10 mouse cellular contexts compared by ENCODE assay signal in genomic region chr2:38647201-38647606, GRCm38 (mm10). TPM values are rescaled to one million over a fixed set of nuclear protein-coding genes. Genes with fewer than 3 reads are reported as not detected.
A peak's percentile ranks its signal among the peaks of the same experiment; 100 is the strongest.
DNase-seq lines count a peak whose midpoint lies in the region; ATAC-seq lines count a peak whose summit lies in the region.
"Had no signal": no experiment of that assay in that cellular context is flagged by ENCODE, and none has a peak within 500 bp of the region (broad histone marks: within the 10 kb centered on the region; RNA-seq: fewer than 3 reads in every experiment).

No protein-coding gene starts in this region.

- ATAC-seq in midbrain, embryonic 14.5 days (ENCODE audit: low FRiP score, low TSS enrichment): peak; percentile 52

- no peaks in the 10 kb centered on the region for H3K27me3 ChIP-seq in midbrain, embryonic 14.5 days (ENCODE audit: control insufficient read depth, insufficient read depth, low read length)

- no peak overlapping the region for H3K9ac ChIP-seq in midbrain, embryonic 14.5 days (replicated peaks; ENCODE audit: low read length)
- H3K9ac ChIP-seq: heart, embryonic 13.5 days had no signal

- H3K4me1 ChIP-seq in midbrain, embryonic 14.5 days (ENCODE audit: control insufficient read depth, insufficient read depth, low read length): peaks cover 24% of the 10 kb centered on the region

- WGBS in midbrain, embryonic 14.5 days: 59% methylated on average over 8 of the region's 8 CpGs

- peak overlapping the region; percentile 72 for H3K27ac ChIP-seq in midbrain, embryonic 14.5 days (replicated peaks; ENCODE audit: low read depth, low read length)
- H3K27ac ChIP-seq: heart, embryonic 13.5 days; macrophage had no signal

- H3K9me3 ChIP-seq in midbrain, embryonic 14.5 days (ENCODE audit: control insufficient read depth, low read length): no peaks in the 10 kb centered on the region
- H3K9me3 ChIP-seq: heart, embryonic 13.5 days had no signal

- peaks cover under 1% of the 10 kb centered on the region; the same call in 1 of the 2 replicates for H3K36me3 ChIP-seq in midbrain, embryonic 14.5 days (ENCODE audit: control insufficient read depth, insufficient read depth, low read length)

- DNase-seq in frontal cortex, postnatal 10 days (ENCODE audit: low spot score in 2 of 2): peak; percentile 27 to 41
- no peak for DNase-seq in frontal cortex, postnatal 25 days (ENCODE audit: low spot score in 2 of 2)
- peak; percentile 31 for DNase-seq in cerebellum, adult 11 months
- peak; percentile 16 to 34 for DNase-seq in frontal cortex, postnatal 36 days (ENCODE audit: low spot score in 2 of 2)
- peak; percentile 85 for DNase-seq in midbrain, embryonic 14.5 days
- no peak for DNase-seq in lung, adult 18-20 months
- no peak for DNase-seq in spleen, adult 18-20 months
- no peak for DNase-seq in gastrocnemius, postnatal 25 days

- 0 out of 2 replicates have a peak overlapping the region, but pooled peaks have one; percentile 2 for H3K4me2 ChIP-seq in midbrain, embryonic 14.5 days (ENCODE audit: low read length)
- H3K4me2 ChIP-seq: heart, embryonic 13.5 days had no signal

- no peak overlapping the region for H3K4me3 ChIP-seq in midbrain, embryonic 14.5 days (replicated peaks; ENCODE audit: low read depth, low read length)
- H3K4me3 ChIP-seq: heart, embryonic 13.5 days had no signal

RNA-seq across cellular contexts. Expression of gene Psmb7, which starts 3.3 kb away (rescaled TPM):
- polyA plus RNA-seq in midbrain, embryonic 14.5 days (2014; fragmentation: Nextera tagmentation; extraction: Ambion mirVana): 282 and 322 TPM in 2 replicates
- total RNA-seq in gastrocnemius, postnatal 25 days (2021): 100 to 1,000 TPM; 281 to 289 TPM

Comparison
In these comparisons a context has a peak if more than half of its experiments do, and no peak if none do; other contexts are left out.
1. DNase-seq: peak in frontal cortex, postnatal 10 days (2 of 2), cerebellum, adult 11 months (single experiment), frontal cortex, postnatal 36 days (2 of 2) and midbrain, embryonic 14.5 days (single experiment); none in frontal cortex, postnatal 25 days (0 of 2), lung, adult 18-20 months (0 of 2), spleen, adult 18-20 months (0 of 2) and gastrocnemius, postnatal 25 days (single experiment).